Mouse (Mus musculus) myocyte (in vitro differentiated cells): ENCODE measurements around the gene S1pr3.

ENCODE experiments used
- CEBPB ChIP-seq: IDR thresholded peaks from 2 replicates; pipeline ENCODE4 v1.6.1; 2011; ENCODE audit warnings: mild to moderate bottlenecking, moderate library complexity; ENCODE audit not compliant: poor library complexity, insufficient read depth, severe bottlenecking
- E2F4 ChIP-seq: IDR thresholded peaks from one replicate; pipeline ENCODE4 v1.6.1; 2011; ENCODE audit warnings: mild to moderate bottlenecking, control low read depth, moderate library complexity; ENCODE audit not compliant: insufficient read depth
- MAX ChIP-seq: IDR thresholded peaks from one replicate; pipeline ENCODE4 v1.6.1; 2011; ENCODE audit warnings: low read depth, mild to moderate bottlenecking, control low read depth
- MYOD1 ChIP-seq, 3 experiments: IDR thresholded peaks; one replicate each; pipeline ENCODE4 v1.6.1; 2011; ENCODE audit warnings: control low read depth in 2 of 3, low read depth in 2 of 3, mild to moderate bottlenecking in 2 of 3, moderate library complexity in 1 of 3; ENCODE audit not compliant: insufficient read length in 2 of 3, control insufficient read depth in 1 of 3
- POLR2A ChIP-seq: IDR thresholded peaks from one replicate; pipeline ENCODE4 v1.6.1; 2011; ENCODE audit warnings: low read depth, mild to moderate bottlenecking, control low read depth, moderate library complexity; ENCODE audit not compliant: insufficient read length
- POLR2AphosphoS2 ChIP-seq: IDR thresholded peaks from one replicate; pipeline ENCODE4 v1.6.1; 2011; ENCODE audit warnings: low read depth, control low read depth; ENCODE audit not compliant: insufficient read length
- SRF ChIP-seq: IDR thresholded peaks from one replicate; pipeline ENCODE4 v1.6.1; 2011; ENCODE audit warnings: low read depth; ENCODE audit not compliant: control insufficient read depth, insufficient read length
- TCF12 ChIP-seq: IDR thresholded peaks from one replicate; pipeline ENCODE4 v1.6.1; 2011; ENCODE audit warnings: mild to moderate bottlenecking, control low read depth; ENCODE audit not compliant: poor library complexity, insufficient read depth, severe bottlenecking
- USF1 ChIP-seq: IDR thresholded peaks from one replicate; pipeline ENCODE4 v1.6.1; 2011; ENCODE audit warnings: low read depth, mild to moderate bottlenecking, control low read depth, moderate library complexity

DNA sequence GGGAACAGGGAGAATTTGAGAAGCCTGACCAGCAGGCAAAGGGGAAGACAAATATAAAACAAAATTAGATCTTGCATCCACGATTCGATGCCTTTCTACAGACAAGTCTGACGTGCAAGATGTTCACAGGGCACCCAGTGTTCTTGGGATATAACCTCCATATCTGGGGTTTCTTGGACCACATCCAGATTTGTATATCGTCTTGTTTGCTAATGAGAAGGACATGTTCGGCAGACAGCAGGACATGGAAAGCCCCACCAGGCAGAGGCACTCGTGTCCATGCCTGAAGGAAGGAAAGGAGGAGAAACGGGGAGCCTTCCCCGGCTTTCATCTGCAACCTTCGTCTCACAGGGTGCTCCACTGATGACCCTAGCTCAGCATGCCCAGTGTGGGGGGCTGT lies 2.8 kb downstream of the S1pr3 start:
- TF ChIP-seq POLR2A (no peak), MAX (no peak), TCF12 (no peak), USF1 (no peak), E2F4 (no peak), POLR2AphosphoS2 (no peak), MYOD1 (IDR thresholded peaks at IDR 0.05; ENCODE audit: control insufficient read depth in 1 of 3, insufficient read length in 2 of 3, low read depth in 2 of 3) (no peak), CEBPB (no peak), SRF (no peak)
